Mouse (Mus musculus) embryonic facial prominence, embryonic 10.5 days (tissue): ENCODE results near the gene Tdrd9. TPM values are rescaled to one million over a fixed set of nuclear protein-coding genes. Genes with fewer than 3 reads are reported as not detected.

Experiments used
- DNase-seq: peaks from one replicate; pipeline ENCODE4 v3.0.0-alpha.2; 2017; ENCODE audit warnings: low spot score
- H3K27ac ChIP-seq: fragments of 300-500 bp; sonication (generic); replicated peaks from 2 replicates; pipeline ENCODE4 v1.5.1; 2016; ENCODE audit warnings: mild to moderate bottlenecking
- H3K27me3 ChIP-seq: fragments of 300-500 bp; sonication (generic); replicated peaks from 2 replicates; pipeline ENCODE4 v1.6.1; 2016; ENCODE audit warnings: low read depth, mild to moderate bottlenecking; ENCODE audit not compliant: poor library complexity, severe bottlenecking
- H3K36me3 ChIP-seq: fragments of 300-500 bp; sonication (generic); replicated peaks from 2 replicates; pipeline ENCODE4 v1.6.1; 2016; ENCODE audit warnings: mild to moderate bottlenecking, moderate library complexity
- H3K4me1 ChIP-seq: fragments of 300-500 bp; sonication (generic); 2 replicates; pipeline ENCODE4 v1.6.1; 2016
- H3K4me3 ChIP-seq: fragments of 300-500 bp; sonication (generic); 2 replicates; pipeline ENCODE4 v1.5.1; 2016; ENCODE audit warnings: mild to moderate bottlenecking, moderate library complexity
- H3K9me3 ChIP-seq: fragments of 300-500 bp; sonication (generic); 2 replicates; pipeline ENCODE4 v1.6.1; 2016; ENCODE audit warnings: mild to moderate bottlenecking
- WGBS: fragments of 180-500 bp; shearing (Covaris S2); methylation state at CpG from one replicate; pipeline ENCODE4 v1.1.7; 2016; 5-methylcytosine and 5-hydroxymethylcytosine counted together
- polyA plus RNA-seq: library from polyadenylated mRNA; unstranded; fragments of >200 nt; fragmentation: Nextera tagmentation; extraction: Ambion mirVana; gene quantifications from 2 replicates; pipeline ENCODE4 v1.2.1, GENCODE M21; 2016

Tdrd9 gene
- polyA plus RNA-seq, 1 experiment from 2014 or later: 1.1 TPM

DNA sequence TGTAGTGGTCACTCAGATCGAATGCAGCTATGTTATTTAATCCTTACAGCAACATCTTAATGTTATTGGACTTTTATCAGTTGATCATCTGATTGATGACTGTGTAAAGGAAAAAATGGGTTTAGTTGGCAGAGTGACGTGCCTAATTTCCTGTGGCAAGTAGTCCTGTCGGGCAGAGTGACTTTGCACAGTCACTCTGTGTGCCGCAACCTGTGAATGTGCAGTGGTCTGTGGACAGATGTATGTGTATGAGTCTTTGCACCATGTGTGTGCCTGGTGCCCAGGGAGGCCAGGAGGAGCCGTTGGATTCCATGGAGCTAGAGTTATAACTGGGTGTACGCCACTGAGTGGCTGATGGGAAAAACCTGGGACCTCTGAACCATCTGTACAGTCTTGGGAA, 3.2 kb downstream of the Tdrd9 start:
- peaks cover 13% of the 10 kb centered on the region; the same call in 1 of the 2 replicates for H3K4me1 ChIP-seq
- 79% methylated on average over 6 of the region's 6 CpGs for WGBS
- no peaks in the 10 kb centered on the region for H3K36me3 ChIP-seq
- H3K27ac ChIP-seq: no peak overlapping the region
- no peaks in the 10 kb centered on the region for H3K27me3 ChIP-seq
- no peak overlapping the region for H3K4me3 ChIP-seq
- DNase-seq: no peak
- no peaks in the 10 kb centered on the region for H3K9me3 ChIP-seq

DNA sequence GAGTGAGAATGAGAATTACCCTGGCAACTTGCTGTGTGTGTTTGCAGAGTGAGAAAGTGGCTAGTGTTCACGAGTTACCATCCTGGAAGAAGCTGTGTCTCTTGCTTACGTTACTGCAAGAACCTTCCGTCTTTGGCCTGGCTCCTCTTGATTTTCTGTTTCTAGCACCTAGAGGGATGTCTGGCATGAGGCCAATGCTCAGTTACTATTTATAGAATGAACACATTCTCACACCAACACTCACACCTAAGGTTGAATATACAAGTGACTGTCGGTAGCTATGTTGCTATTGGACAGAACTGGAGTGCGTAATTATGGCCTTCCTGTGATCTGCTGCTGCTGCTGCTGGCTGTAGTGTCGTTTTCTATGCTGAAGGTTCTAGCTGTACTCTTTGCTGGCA, 5.8 kb downstream of the Tdrd9 start:
- Histone ChIP-seq H3K4me1 (peaks cover 16% of the 10 kb centered on the region), H3K36me3 (no peaks in the 10 kb centered on the region), H3K4me3 (no peak overlapping the region), H3K27ac (no peak overlapping the region), H3K27me3 (no peaks in the 10 kb centered on the region), H3K9me3 (no peaks in the 10 kb centered on the region)
- 65% methylated on average over 6 of the region's 6 CpGs for WGBS
- no peak for DNase-seq

DNA sequence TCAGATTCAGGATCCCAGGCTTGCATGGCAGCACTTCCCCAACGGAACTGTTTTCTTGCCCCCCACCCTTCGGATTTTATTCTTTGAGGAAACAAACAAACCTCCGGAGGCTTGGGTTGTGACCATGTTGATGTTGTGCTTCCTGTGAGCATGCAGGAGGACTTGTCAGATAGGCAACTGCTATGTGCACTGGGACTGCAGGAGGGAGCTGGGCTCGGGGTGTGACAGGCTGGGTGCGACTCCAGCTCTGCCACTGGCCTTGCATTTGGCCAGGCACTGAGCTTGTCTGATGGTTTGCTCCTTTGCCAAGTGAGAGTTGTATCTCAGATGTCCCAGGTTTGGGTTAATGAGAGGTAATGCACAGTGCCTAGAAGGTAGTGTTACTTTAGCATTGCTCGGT, 6.9 kb downstream of the Tdrd9 start:
- Histone ChIP-seq H3K4me3 (no peak overlapping the region), H3K4me1 (peaks cover 17% of the 10 kb centered on the region), H3K36me3 (no peaks in the 10 kb centered on the region), H3K9me3 (no peaks in the 10 kb centered on the region), H3K27ac (no peak overlapping the region), H3K27me3 (no peaks in the 10 kb centered on the region)
- no peak for DNase-seq
- WGBS: 73% methylated on average over 6 of the region's 6 CpGs

DNA sequence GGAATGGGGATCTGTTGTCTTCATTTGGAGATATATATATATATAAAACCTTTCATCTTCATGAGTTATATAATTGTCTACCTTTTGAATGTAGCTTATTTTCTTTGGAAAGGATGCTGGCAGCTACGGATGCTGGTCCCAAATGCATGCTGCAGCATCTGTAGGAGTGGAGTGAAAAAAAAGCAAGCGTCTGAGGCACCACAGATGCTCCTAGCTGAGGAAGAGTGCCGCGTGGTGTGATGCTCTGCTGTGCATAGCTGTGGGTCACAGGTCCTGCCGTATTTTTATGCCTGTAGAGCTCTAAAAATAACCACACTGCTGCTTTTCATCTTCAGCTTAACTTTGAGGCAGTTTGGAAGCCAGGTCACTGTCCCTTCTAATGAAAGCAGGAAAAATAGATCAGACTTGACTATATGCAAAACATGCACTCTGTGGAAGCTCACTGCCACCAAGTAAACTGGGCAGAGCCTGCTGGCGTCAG, 9.6 kb downstream of the Tdrd9 start, which contains the start of gene Rd3l:
TSS of gene Rd3l (minus strand) at position 431 of the 481 bp plus-strand sequence.
- Histone ChIP-seq H3K36me3 (no peaks in the 10 kb centered on the region), H3K27ac (no peak within 1 kb of the TSS), H3K27me3 (no peaks in the 10 kb centered on the region), H3K4me1 (peaks cover 17% of the 10 kb centered on the region), H3K9me3 (no peaks in the 10 kb centered on the region), H3K4me3 (no peak within 1 kb of the TSS)
- no peak for DNase-seq
- 76% methylated on average over 6 of the region's 6 CpGs for WGBS

DNA sequence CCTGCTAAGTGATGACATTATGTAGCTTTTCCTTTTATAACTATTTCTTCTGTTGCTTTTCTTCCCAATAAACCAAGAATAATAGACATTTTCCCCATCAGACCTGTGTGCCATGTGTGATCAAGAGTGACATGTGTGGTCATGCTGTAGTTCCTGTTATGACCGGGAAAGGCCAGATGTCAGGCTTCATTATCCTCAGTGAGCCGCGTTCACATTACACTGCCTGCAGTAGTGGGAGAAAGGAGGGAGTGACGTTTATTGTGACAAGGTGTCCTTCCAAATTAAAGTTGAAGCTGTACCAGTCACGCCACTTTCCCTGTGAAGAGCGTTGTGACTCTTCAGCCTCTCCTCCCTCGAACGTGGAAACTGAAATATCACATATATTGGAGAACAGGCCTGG, 10.5 kb downstream of the Tdrd9 start:
- Histone ChIP-seq H3K27me3 (no peaks in the 10 kb centered on the region), H3K4me1 (peaks cover 13% of the 10 kb centered on the region), H3K4me3 (no peak overlapping the region), H3K36me3 (no peaks in the 10 kb centered on the region), H3K9me3 (no peaks in the 10 kb centered on the region), H3K27ac (no peak overlapping the region)
- WGBS: 72% methylated on average over 8 of the region's 8 CpGs
- peak; percentile 33 for DNase-seq

DNA sequence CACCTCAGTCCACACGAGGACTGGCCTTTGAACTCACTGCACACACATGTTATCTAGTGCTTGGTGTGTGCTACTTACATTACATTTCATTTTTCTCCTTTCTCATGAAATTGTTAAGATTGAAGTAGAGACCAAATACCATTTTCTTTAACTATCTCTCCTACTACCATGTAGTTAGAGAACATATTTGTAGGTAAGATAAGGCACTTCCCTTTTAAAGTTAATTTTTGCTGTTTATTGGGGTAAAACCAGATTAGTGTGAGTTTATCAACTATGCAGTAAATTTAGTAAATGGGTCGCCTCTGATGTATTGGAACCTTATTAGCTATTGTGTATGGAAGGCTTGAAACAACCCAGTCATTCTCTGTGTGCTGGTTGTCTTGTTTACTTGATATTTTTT, 11.8 kb downstream of the Tdrd9 start:
- 77% methylated on average over 2 of the region's 2 CpGs for WGBS
- Histone ChIP-seq H3K27me3 (0 out of 2 replicates have a peak, but pooled peaks cover 3% of the 10 kb centered on the region), H3K27ac (no peak overlapping the region)

DNA sequence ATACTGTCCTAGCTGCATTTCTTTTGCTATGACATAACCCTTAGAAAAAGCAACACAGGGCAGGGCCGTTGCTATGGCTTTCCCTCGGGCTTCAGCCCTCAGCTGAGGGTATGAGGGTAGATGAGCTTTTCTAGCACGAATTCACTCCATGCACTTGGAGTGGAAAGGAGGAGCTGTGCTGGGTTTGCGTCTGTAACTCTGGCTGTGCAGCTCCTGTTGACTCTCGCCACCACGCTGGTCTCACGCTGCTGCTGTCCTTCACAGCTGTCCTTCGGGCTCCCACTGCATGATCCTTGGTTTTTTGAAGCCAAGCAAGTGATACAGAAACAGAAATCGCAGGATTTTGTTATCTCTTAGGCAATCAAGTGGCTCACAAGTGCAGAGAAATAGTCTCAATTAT, 15.4 kb downstream of the Tdrd9 start:
- H3K27ac ChIP-seq: no peak overlapping the region
- no peaks in the 10 kb centered on the region for H3K36me3 ChIP-seq
- DNase-seq: no peak
- H3K27me3 ChIP-seq: 0 out of 2 replicates have a peak, but pooled peaks cover 3% of the 10 kb centered on the region
- H3K9me3 ChIP-seq: no peaks in the 10 kb centered on the region
- H3K4me3 ChIP-seq: no peak overlapping the region
- 57% methylated on average over 9 of the region's 9 CpGs for WGBS
- H3K4me1 ChIP-seq: peaks cover 4% of the 10 kb centered on the region; the same call in 1 of the 2 replicates

More for the DNA sequence above, 11.8 kb downstream of the Tdrd9 start:
- no peak for DNase-seq
- Histone ChIP-seq H3K36me3 (no peaks in the 10 kb centered on the region), H3K9me3 (no peaks in the 10 kb centered on the region), H3K4me3 (no peak overlapping the region), H3K4me1 (peaks cover 4% of the 10 kb centered on the region; the same call in 1 of the 2 replicates)

DNA sequence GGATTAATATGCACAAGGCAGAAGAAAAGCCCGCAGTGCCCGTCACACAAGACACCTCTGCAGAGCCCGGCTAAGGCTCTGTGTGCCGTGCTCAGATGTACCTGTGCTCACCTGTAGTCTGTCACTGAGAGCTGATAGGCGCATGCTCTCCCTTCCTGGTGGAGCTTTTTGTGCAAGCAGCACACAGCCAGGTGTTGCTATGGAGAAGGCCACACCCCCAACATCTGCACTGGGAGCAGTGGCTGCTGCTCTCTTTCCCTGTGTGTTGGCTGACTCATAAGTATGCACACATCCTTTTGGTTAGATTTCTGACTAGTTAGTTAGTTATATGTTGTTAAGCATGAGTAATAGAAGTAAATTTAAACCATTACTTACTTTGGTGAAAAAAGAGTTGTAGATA, 21.3 kb downstream of the Tdrd9 start:
- no peaks in the 10 kb centered on the region for H3K36me3 ChIP-seq
- DNase-seq: no peak
- no peaks in the 10 kb centered on the region for H3K4me1 ChIP-seq
- H3K27ac ChIP-seq: no peak overlapping the region
- H3K27me3 ChIP-seq: 0 out of 2 replicates have a peak, but pooled peaks cover 3% of the 10 kb centered on the region
- no peak overlapping the region for H3K4me3 ChIP-seq
- no peaks in the 10 kb centered on the region for H3K9me3 ChIP-seq
- WGBS: 89% methylated on average over 5 of the region's 5 CpGs

DNA sequence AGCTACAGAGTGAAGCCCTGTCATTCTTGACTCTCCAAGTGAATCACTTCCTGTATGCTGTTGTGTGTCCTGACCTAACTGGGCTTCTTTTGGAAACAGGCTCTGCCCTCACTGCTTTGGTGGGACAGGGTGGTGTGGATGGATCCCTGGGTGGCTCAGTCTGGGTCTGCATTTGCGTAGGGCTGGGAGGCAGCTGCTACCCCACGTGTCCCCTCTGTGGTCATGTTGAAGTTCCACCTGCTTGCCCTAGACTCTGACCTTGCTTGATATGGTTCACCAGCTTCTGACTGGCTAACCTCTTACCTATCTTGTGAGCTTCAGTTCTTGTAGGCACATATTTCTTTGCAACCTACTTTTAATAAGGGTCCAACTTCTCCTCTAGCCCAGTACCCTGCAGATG, 23.8 kb downstream of the Tdrd9 start:
- Histone ChIP-seq H3K27me3 (no peaks in the 10 kb centered on the region), H3K27ac (no peak overlapping the region), H3K9me3 (no peaks in the 10 kb centered on the region), H3K4me1 (no peaks in the 10 kb centered on the region), H3K4me3 (no peak overlapping the region), H3K36me3 (no peaks in the 10 kb centered on the region)
- WGBS: 93% methylated on average over 2 of the region's 2 CpGs
- no peak for DNase-seq

DNA sequence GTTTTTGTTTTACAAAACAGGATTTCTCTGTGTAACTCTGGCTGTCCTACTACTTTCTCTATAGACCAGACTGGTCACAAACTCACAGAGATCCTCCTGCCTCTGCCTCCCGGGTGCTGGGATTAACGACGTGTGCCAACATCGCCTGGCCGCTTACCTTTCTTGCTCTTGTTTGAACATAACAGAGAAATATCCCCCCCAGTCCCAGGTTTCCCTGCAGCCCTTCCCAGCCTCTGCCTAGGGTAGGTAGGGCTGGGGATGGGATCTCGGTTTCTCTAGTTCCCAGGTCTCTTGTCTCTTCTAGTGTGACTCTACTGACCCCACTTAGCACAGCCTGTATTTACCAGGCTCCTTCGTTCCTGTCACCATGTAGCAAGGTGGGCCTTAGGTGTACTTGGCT, 28.4 kb downstream of the Tdrd9 start:
- 90% methylated on average over 7 of the region's 7 CpGs for WGBS
- DNase-seq: no peak

DNA sequence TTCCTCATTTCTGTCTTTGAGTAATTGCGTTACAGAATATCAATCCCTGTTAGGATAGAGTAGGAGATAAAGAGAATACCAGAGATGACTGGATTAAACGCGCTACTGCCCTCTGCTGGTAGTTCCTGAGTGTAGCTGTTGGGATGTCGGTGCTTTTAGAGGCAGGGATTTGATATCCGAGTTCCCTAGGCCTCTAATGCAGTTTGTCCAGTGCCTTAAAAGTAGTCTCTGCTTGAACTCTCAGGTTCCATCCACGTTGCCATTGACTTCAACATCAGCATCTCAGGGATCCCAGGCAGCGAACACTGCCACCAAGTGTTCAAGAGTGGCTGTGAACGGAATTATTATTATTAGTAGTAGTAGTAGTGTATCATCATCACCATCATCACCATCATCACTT, 29.9 kb downstream of the Tdrd9 start:
- 0 out of 2 replicates have a peak, but pooled peaks cover 2% of the 10 kb centered on the region for H3K4me1 ChIP-seq
- WGBS: 23% methylated on average over 8 of the region's 8 CpGs
- H3K27ac ChIP-seq: no peak overlapping the region
- no peak overlapping the region for H3K4me3 ChIP-seq
- DNase-seq: peak; percentile 74
- H3K36me3 ChIP-seq: no peaks in the 10 kb centered on the region
- no peaks in the 10 kb centered on the region for H3K27me3 ChIP-seq
- H3K9me3 ChIP-seq: no peaks in the 10 kb centered on the region

More for the DNA sequence above, 28.4 kb downstream of the Tdrd9 start:
- Histone ChIP-seq H3K36me3 (no peaks in the 10 kb centered on the region), H3K9me3 (no peaks in the 10 kb centered on the region), H3K4me1 (no peaks in the 10 kb centered on the region), H3K27me3 (no peaks in the 10 kb centered on the region), H3K4me3 (no peak overlapping the region), H3K27ac (no peak overlapping the region)

DNA sequence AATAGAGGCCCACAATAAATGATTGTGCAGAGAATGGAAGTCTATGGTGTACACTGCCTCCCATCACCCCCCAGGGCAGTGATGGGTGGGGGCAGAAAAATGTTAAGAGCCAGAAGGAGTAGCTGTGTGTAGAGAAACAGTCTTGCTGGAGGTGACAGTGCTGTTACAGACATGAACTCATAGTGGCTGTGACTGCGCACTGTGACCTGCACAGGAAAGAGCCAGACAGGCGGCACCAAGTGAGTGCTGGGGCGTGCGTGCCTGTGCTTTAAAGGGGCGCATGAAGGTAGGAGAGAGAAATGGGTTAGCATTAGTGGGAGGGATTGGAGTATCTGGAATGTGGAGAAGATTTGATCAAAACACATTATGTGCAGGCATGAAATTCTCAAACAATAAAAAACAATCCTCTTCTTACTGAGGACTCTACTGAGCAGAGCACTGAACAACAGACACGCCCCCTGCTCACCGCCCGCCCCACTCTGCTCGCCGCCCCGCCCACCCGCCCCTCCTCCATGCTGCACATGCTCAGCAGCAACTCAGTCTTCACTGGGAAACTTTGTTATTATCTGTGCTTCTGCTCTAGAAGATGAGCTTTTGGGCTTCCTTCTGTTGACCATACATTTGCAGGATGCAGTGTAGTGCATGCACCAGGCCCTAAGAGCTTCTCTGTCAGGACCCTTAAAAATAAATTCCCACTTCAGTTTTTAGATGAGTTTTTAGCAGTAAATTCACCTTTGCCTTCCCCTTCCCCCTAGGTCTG, 41.3 kb downstream of the Tdrd9 start:
- Histone ChIP-seq H3K27ac (peak overlapping the region; percentile 85), H3K4me3 (peak overlapping the region; percentile 46), H3K27me3 (no peaks in the 10 kb centered on the region), H3K4me1 (peaks cover 25% of the 10 kb centered on the region), H3K9me3 (no peaks in the 10 kb centered on the region), H3K36me3 (no peaks in the 10 kb centered on the region)
- WGBS: 32% methylated on average over 12 of the region's 12 CpGs
- DNase-seq: peak; percentile 84

DNA sequence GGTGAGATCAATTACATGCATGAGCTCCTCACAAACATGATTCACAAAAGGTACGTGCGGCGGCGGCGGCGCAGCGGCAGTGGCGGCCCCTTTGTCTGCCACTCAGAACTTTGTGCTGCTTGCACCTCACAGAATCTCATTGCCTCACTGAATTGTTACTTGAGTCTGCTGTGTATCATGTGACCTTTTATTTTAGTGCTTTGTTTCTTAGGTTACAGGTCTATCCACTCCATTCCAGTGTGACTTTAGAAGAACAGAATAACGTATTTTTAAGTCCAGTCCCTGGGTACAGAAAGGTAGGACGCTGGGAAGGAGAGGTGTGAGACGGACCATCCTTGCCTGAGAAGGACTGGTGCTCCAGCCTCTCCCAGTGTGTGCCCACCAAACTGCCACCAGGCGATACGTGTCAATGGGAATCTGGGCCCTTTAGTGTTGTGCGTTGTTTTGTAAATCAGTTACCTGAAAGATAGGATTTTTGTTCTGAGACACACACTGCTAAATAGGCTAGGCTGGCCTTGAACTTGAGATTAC, 42.0 kb downstream of the Tdrd9 start:
- Histone ChIP-seq H3K27me3 (no peaks in the 10 kb centered on the region), H3K4me1 (peaks cover 25% of the 10 kb centered on the region), H3K4me3 (peak overlapping the region; percentile 46), H3K36me3 (no peaks in the 10 kb centered on the region), H3K27ac (peak overlapping the region; percentile 85), H3K9me3 (no peaks in the 10 kb centered on the region)
- peak; percentile 61 for DNase-seq
- WGBS: 23% methylated on average over 14 of the region's 14 CpGs
